Mouse (Mus musculus): ENCODE measurements around the gene Atp5k. TPM values are rescaled to one million over a fixed set of nuclear protein-coding genes. Genes with fewer than 3 reads are reported as not detected.

Gene Atp5k
- 46.6 and 183 TPM in 2 replicates for polyA plus RNA-seq (2012; ENCODE audit: insufficient read depth, low replicate concordance)

- Histone ChIP-seq H3K9me3 (no peaks in the 10 kb centered on the region), H3K36me3 (replicated peaks; ENCODE audit: low read length) (peaks cover 39% of the 10 kb centered on the region), H3K27me3 (replicated peaks) (peaks cover 5% of the 10 kb centered on the region), H3K4me1 (peaks cover 42% of the 10 kb centered on the region), H3K4me3 (replicated peaks) (peak within 1 kb of the TSS; percentile 92)
- no peak for TF ChIP-seq FLI1 (IDR thresholded peaks at IDR 0.05; ENCODE audit: low read length)
- no peak for TF ChIP-seq GATA1 (IDR thresholded peaks at IDR 0.05; ENCODE audit: borderline replicate concordance, low read length)
Measured at GRCm38 (mm10) chr5:108433804-108434587, at the start of gene Atp5k. Gene Atp5k, minus strand, starts transcription at chr5:108434448.

DNA sequence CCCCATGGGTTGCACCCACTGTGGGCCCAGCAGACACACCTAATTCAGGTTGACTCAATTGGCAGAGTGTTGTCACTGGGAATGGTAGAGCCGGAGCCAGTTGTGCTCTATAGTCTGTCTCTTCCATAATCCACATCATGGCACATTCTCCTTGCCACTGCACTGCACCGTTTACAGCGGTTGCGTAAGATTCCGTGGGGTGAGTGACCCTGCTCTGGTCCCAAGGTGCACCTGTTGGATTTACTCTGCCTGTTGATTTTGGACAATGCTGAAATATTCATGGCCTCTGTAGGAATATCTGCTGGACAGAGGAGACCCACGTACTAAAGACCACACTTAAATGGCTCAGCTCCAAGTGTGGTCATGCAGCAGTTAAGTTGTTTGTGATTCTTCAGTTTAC is 48.8 kb upstream of the Atp5k start:
- no peaks in the 10 kb centered on the region for H3K9me3 ChIP-seq
- H3K36me3 ChIP-seq (replicated peaks; ENCODE audit: low read length), result peaks cover 71% of the 10 kb centered on the region
- peaks cover 37% of the 10 kb centered on the region for H3K4me1 ChIP-seq
- H3K4me3 ChIP-seq (replicated peaks), result no peak overlapping the region
- H3K27me3 ChIP-seq (replicated peaks), result no peaks in the 10 kb centered on the region
- no peak for TF ChIP-seq GATA1 (IDR thresholded peaks at IDR 0.05; ENCODE audit: borderline replicate concordance, low read length)
- no peak for TF ChIP-seq FLI1 (IDR thresholded peaks at IDR 0.05; ENCODE audit: low read length)

- no peak overlapping the region for H3K4me3 ChIP-seq (replicated peaks)
- TF ChIP-seq GATA1 (IDR thresholded peaks at IDR 0.05; ENCODE audit: borderline replicate concordance, low read length) (no peak), FLI1 (IDR thresholded peaks at IDR 0.05; ENCODE audit: low read length) (no peak)
- H3K9me3 ChIP-seq, result no peaks in the 10 kb centered on the region
- H3K27me3 ChIP-seq (replicated peaks), result no peaks in the 10 kb centered on the region
- peaks cover 35% of the 10 kb centered on the region for H3K4me1 ChIP-seq
- peaks cover 87% of the 10 kb centered on the region for H3K36me3 ChIP-seq (replicated peaks; ENCODE audit: low read length)
Measured at GRCm38 (mm10) chr5:108475977-108476376, 41.7 kb upstream of the Atp5k start.

DNA sequence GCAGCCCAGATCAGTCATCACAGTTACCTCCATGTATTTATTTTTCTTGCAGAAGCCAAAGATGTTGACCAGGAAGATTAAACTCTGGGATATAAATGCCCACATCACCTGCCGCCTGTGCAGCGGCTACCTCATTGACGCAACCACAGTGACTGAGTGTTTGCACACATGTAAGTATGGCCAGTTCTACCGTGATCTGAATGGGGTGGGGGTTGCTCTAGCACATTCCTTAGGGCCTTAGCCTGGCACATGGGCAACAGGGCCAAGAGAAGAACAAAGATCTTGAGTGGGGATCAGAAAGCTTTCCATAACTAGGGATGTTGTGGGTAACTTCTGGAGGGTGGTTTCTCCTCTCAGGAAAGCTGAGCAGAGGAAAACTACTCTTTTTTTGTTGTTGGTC is 39.5 kb upstream of the Atp5k start:
- Histone ChIP-seq H3K4me3 (replicated peaks) (no peak overlapping the region), H3K36me3 (replicated peaks; ENCODE audit: low read length) (peaks cover 85% of the 10 kb centered on the region), H3K4me1 (peaks cover 54% of the 10 kb centered on the region), H3K9me3 (no peaks in the 10 kb centered on the region), H3K27me3 (replicated peaks) (no peaks in the 10 kb centered on the region)
- TF ChIP-seq GATA1 (IDR thresholded peaks at IDR 0.05; ENCODE audit: borderline replicate concordance, low read length) (no peak), FLI1 (IDR thresholded peaks at IDR 0.05; ENCODE audit: low read length) (no peak)

DNA sequence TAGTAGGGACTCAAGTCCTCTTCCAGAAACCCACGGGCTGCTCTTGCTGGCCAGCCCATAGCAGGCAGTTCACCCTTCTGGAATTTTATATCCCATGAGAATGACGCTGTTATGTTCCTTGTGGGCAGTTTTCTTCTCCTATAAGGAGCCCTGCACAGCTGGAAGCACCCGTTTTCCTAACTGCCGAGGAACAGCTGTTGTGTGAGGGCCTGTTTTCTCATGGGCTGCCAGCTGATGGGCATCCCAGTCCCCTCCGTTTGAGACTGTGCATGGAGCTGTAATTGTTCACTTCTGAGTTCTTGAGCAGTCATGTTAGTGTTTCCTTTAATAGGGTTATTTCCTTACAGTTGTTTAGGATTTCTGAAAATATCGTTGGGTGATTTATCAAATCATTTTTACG is 35.4 kb upstream of the Atp5k start:
- no peak for TF ChIP-seq FLI1 (IDR thresholded peaks at IDR 0.05; ENCODE audit: low read length)
- TF ChIP-seq GATA1 (IDR thresholded peaks at IDR 0.05; ENCODE audit: borderline replicate concordance, low read length), result no peak
- Histone ChIP-seq H3K9me3 (no peaks in the 10 kb centered on the region), H3K36me3 (replicated peaks; ENCODE audit: low read length) (peaks cover 57% of the 10 kb centered on the region)

GRCm38 (mm10) chr5:108466647-108467046 is 32.4 kb upstream of the Atp5k start:
- TF ChIP-seq GATA1 (IDR thresholded peaks at IDR 0.05; ENCODE audit: borderline replicate concordance, low read length), result no peak
- TF ChIP-seq FLI1 (IDR thresholded peaks at IDR 0.05; ENCODE audit: low read length), result no peak
- H3K4me1 ChIP-seq, result peaks cover 88% of the 10 kb centered on the region
- no peaks in the 10 kb centered on the region for H3K27me3 ChIP-seq (replicated peaks)
- H3K9me3 ChIP-seq, result no peaks in the 10 kb centered on the region
- H3K36me3 ChIP-seq (replicated peaks; ENCODE audit: low read length), result peaks cover 27% of the 10 kb centered on the region
- H3K4me3 ChIP-seq (replicated peaks), result no peak overlapping the region

More for the DNA sequence above, 35.4 kb upstream of the Atp5k start:
- H3K27me3 ChIP-seq (replicated peaks), result no peaks in the 10 kb centered on the region
- peaks cover 70% of the 10 kb centered on the region for H3K4me1 ChIP-seq
- H3K4me3 ChIP-seq (replicated peaks), result no peak overlapping the region

DNA sequence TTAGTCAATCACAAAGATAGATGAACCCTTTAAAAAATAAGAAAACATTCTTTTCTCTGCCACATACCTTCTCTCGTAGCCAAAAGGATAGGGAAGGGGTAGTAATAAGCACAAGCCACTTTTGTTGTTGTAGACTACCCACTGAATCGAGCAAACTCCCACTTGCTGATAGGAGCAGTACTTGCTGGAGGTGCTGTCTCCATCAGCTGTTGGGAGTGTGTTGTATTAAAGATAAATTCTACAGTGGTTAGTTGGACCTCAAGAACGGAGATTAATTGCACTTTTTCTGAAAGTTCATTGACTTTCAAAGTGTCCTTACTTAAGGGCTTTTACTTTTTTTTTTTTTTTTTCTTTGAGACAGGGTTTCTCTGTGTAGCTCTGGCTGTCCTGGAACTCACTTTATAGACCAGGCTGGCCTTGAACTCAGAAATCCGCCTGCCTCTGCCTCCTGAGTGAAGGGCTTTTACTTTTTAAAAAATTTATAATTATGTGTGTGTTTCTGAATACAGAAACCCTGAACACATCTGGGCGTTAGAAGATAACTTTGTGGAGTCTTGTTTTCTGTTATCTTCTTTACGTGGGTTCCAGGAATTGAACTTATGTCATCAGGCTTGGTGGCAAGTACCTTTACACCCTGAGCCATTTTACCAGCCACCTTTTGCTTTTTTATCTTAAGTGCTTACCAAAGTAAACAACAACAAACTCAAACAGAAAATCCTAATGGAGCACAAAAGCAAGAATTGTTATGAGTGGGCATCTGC is 31.1 kb upstream of the Atp5k start:
- no peak for TF ChIP-seq GATA1 (IDR thresholded peaks at IDR 0.05; ENCODE audit: borderline replicate concordance, low read length)
- no peak for TF ChIP-seq FLI1 (IDR thresholded peaks at IDR 0.05; ENCODE audit: low read length)
- Histone ChIP-seq H3K9me3 (no peaks in the 10 kb centered on the region), H3K4me3 (replicated peaks) (no peak overlapping the region), H3K36me3 (replicated peaks; ENCODE audit: low read length) (peaks cover 16% of the 10 kb centered on the region), H3K4me1 (peaks cover 83% of the 10 kb centered on the region), H3K27me3 (replicated peaks) (no peaks in the 10 kb centered on the region)

DNA sequence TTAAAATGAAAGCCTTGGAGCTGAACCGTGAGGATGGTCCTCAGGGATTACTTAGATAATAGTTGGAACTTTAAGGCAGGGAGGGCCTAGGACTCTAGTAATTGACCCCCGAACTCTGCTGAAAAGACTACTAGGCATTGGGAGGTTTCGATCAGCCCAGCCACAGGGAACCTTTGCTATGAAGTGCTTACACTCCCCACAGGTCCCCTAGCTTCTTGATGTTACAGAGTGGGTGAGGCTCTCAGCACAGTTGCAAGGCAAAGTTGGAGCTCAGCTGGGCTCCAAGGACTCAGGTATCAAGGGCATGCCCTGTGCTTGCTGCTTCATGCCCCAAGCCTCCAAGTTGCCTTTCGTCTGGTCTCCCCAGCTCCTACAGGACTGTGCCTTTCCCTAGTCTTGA is 28.2 kb upstream of the Atp5k start:
- Histone ChIP-seq H3K36me3 (replicated peaks; ENCODE audit: low read length) (peaks cover 6% of the 10 kb centered on the region), H3K4me1 (peaks cover 73% of the 10 kb centered on the region), H3K27me3 (replicated peaks) (peaks cover 2% of the 10 kb centered on the region), H3K9me3 (no peaks in the 10 kb centered on the region), H3K4me3 (replicated peaks) (peak overlapping the region; percentile 97)
- no peak for TF ChIP-seq GATA1 (IDR thresholded peaks at IDR 0.05; ENCODE audit: borderline replicate concordance, low read length)
- TF ChIP-seq FLI1 (IDR thresholded peaks at IDR 0.05; ENCODE audit: low read length), result no peak

DNA sequence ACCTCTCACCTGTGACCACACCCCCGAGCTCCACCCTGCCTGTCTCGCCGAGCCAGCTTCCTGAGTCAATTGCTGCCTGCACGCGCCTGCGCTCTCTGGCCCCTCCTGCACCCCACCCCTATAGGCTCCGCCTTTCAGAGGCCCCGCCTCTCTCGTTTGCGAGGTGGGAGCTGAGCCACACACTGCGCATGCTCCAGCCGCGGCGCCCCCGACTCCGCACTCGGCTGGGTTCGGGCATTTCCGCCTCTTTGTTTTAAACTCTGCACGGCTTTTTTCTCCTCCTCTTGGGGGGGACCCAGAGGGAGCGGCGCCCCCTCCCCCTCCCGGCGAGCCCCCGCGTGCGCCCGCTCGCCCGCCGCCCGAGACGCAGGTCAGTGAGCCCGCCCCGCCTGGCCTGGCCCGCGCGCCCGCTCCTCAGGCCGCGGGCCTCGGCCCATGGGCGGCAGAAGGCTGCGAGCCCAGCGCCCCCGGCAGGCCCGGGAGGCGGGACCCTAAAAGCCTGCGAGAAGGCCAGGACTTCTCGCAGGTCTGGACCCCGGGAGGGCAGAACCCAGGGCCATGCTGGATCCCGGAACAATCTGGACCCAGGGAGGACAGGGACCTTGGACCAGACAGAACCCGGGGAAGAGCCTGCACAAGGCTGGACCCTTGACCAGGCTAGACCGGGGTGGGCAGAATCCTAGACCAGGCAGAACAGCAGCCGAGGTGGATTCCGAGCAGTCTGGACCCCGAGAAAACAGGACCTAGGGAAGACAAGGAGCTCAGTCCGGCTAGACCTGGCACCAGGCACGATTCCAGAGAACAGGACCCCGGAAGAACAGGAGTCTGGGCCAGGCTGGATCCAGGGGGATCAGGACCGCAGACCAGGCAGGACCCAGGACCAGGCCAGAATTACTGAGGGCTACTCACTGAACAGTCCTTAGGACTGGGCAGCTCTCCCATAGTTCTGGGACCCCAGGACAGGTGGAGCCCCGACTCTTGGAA is 27.1 kb upstream of the Atp5k start, which contains the start of gene Pcgf3:
TSS of gene Pcgf3 (plus strand) at position 151 of the 984 bp plus-strand sequence.
- Histone ChIP-seq H3K9me3 (no peaks in the 10 kb centered on the region), H3K27me3 (replicated peaks) (peaks cover 2% of the 10 kb centered on the region), H3K36me3 (replicated peaks; ENCODE audit: low read length) (no peaks in the 10 kb centered on the region), H3K4me1 (peaks cover 62% of the 10 kb centered on the region), H3K4me3 (replicated peaks) (peak within 1 kb of the TSS; percentile 97)
- no peak for TF ChIP-seq GATA1 (IDR thresholded peaks at IDR 0.05; ENCODE audit: borderline replicate concordance, low read length)
- TF ChIP-seq FLI1 (IDR thresholded peaks at IDR 0.05; ENCODE audit: low read length), result no peak

Data from megakaryocyte, embryonic 14.5 days (primary cell).